Mouse (Mus musculus) bone marrow macrophage, adult 2 months (primary cell): ENCODE data around the gene Dock1. TPM values are rescaled to one million over a fixed set of nuclear protein-coding genes. Genes with fewer than 3 reads are reported as not detected.

Experiments
- H3K27ac ChIP-seq: 2 replicates; pipeline ENCODE4 v1.5.1; 2012; ENCODE audit warnings: low read depth, low read length; ENCODE audit not compliant: insufficient read depth
- H3K4me1 ChIP-seq: 2 replicates; pipeline ENCODE4 v1.6.1; 2012; ENCODE audit warnings: low read length; ENCODE audit not compliant: control insufficient read depth, insufficient read depth
- H3K4me3 ChIP-seq: 2 replicates; pipeline ENCODE4 v1.5.1; 2012; ENCODE audit warnings: mild to moderate bottlenecking, low read length, moderate library complexity; ENCODE audit not compliant: insufficient read depth
- CTCF ChIP-seq: IDR thresholded peaks from 2 replicates; pipeline ENCODE4 v1.5.1; 2012; ENCODE audit warnings: low read depth, mild to moderate bottlenecking, low read length, moderate library complexity
- POLR2A ChIP-seq: IDR thresholded peaks from 2 replicates; pipeline ENCODE4 v1.6.1; 2012; ENCODE audit warnings: mild to moderate bottlenecking, low read depth, low read length, borderline replicate concordance
- polyA plus RNA-seq: library from polyadenylated mRNA; stranded (reverse); fragments of >200 nt; gene quantifications from 2 replicates; pipeline ENCODE4 v1.2.4, GENCODE M21; 2012; ENCODE audit not compliant: missing spikeins, insufficient read depth, insufficient read length

Gene Dock1
- polyA plus RNA-seq, 1 experiment = 19.9 TPM

- TF ChIP-seq POLR2A = no peak
- no peak for TF ChIP-seq CTCF
- peaks cover 10% of the 10 kb centered on the region for H3K4me1 ChIP-seq
Observed at GRCm38 (mm10) chr7:134808406-134808805, 138.0 kb downstream of the Dock1 start.

GRCm38 (mm10) chr7:134809241-134809975 is 139.0 kb downstream of the Dock1 start:
- peaks cover 12% of the 10 kb centered on the region for H3K4me1 ChIP-seq
- no peak overlapping the region for H3K27ac ChIP-seq
- H3K4me3 ChIP-seq = no peak overlapping the region
- TF ChIP-seq POLR2A (no peak), CTCF (no peak)

More at GRCm38 (mm10) chr7:134808406-134808805, 138.0 kb downstream of the Dock1 start:
- no peak overlapping the region for H3K27ac ChIP-seq
- H3K4me3 ChIP-seq = no peak overlapping the region

- TF ChIP-seq CTCF (no peak), POLR2A (no peak)
- Histone ChIP-seq H3K27ac (no peak overlapping the region), H3K4me3 (no peak overlapping the region), H3K4me1 (peaks cover 4% of the 10 kb centered on the region; the same call in 1 of the 2 replicates)
Observed at GRCm38 (mm10) chr7:134818471-134818870, 148.0 kb downstream of the Dock1 start.

GRCm38 (mm10) chr7:134821264-134821663 is 150.8 kb downstream of the Dock1 start:
- Histone ChIP-seq H3K4me3 (no peak overlapping the region), H3K27ac (no peak overlapping the region), H3K4me1 (peaks cover 2% of the 10 kb centered on the region; the same call in 1 of the 2 replicates)
- TF ChIP-seq CTCF (no peak), POLR2A (no peak)

GRCm38 (mm10) chr7:134822006-134822405 is 151.6 kb downstream of the Dock1 start:
- Histone ChIP-seq H3K27ac (no peak overlapping the region), H3K4me3 (no peak overlapping the region), H3K4me1 (peaks cover 2% of the 10 kb centered on the region; the same call in 1 of the 2 replicates)
- TF ChIP-seq POLR2A = no peak
- TF ChIP-seq CTCF = no peak

- TF ChIP-seq POLR2A = no peak
- TF ChIP-seq CTCF = no peak
- no peak overlapping the region for H3K4me3 ChIP-seq
- no peaks in the 10 kb centered on the region for H3K4me1 ChIP-seq
- H3K27ac ChIP-seq = no peak overlapping the region
Observed at GRCm38 (mm10) chr7:134823891-134824290, 153.4 kb downstream of the Dock1 start.

- TF ChIP-seq CTCF (no peak), POLR2A (no peak)
- H3K27ac ChIP-seq = no peak overlapping the region
- no peaks in the 10 kb centered on the region for H3K4me1 ChIP-seq
- H3K4me3 ChIP-seq = no peak overlapping the region
Observed at GRCm38 (mm10) chr7:134840066-134840465, 169.6 kb downstream of the Dock1 start.

GRCm38 (mm10) chr7:134842751-134843150 is 172.3 kb downstream of the Dock1 start:
- Histone ChIP-seq H3K4me1 (no peaks in the 10 kb centered on the region), H3K4me3 (no peak overlapping the region), H3K27ac (no peak overlapping the region)
- no peak for TF ChIP-seq POLR2A
- TF ChIP-seq CTCF = no peak

- no peak overlapping the region for H3K4me3 ChIP-seq
- H3K4me1 ChIP-seq = peaks cover 3% of the 10 kb centered on the region; the same call in 1 of the 2 replicates
- TF ChIP-seq CTCF = no peak
- no peak overlapping the region for H3K27ac ChIP-seq
Observed at GRCm38 (mm10) chr7:134862000-134862399, 191.5 kb downstream of the Dock1 start.

- peaks cover 3% of the 10 kb centered on the region; the same call in 1 of the 2 replicates for H3K4me1 ChIP-seq
- H3K4me3 ChIP-seq = no peak overlapping the region
- TF ChIP-seq POLR2A = no peak
- no peak for TF ChIP-seq CTCF
- H3K27ac ChIP-seq = no peak overlapping the region
Observed at GRCm38 (mm10) chr7:134864175-134864574, 193.7 kb downstream of the Dock1 start.
